Mouse (Mus musculus) liver, adult 2 months (tissue): ENCODE measurements at regions not wholly inside any gene's neighbourhood (a gene's known extent, or its start where the extent isn't known, plus 50 kb on each side); places are given as distances from the start of the nearest gene placed in this dataset.

ENCODE experiments used
- DNase-seq: peaks from one replicate; pipeline ENCODE4 v3.0.0-alpha.2; 2011; ENCODE audit warnings: low read depth, low spot score; ENCODE audit errors: extremely low read depth
- H3K27ac ChIP-seq: fragments of 200-500 bp; replicated peaks from 2 replicates; pipeline ENCODE4 v1.5.1; 2012; ENCODE audit warnings: low read depth, mild to moderate bottlenecking, control low read depth, inconsistent platforms, low read length; ENCODE audit not compliant: insufficient read depth
- H3K27me3 ChIP-seq: fragments of 200-500 bp; 2 replicates; pipeline ENCODE4 v1.6.1; 2012; ENCODE audit warnings: mild to moderate bottlenecking, moderate library complexity, low read length, inconsistent platforms; ENCODE audit not compliant: control insufficient read depth, insufficient read depth
- H3K36me3 ChIP-seq: fragments of 200-500 bp; 2 replicates; pipeline ENCODE4 v1.6.1; 2012; ENCODE audit warnings: low read length, inconsistent platforms; ENCODE audit not compliant: control insufficient read depth, insufficient read depth
- H3K4me1 ChIP-seq: fragments of 200-500 bp; 2 replicates; pipeline ENCODE4 v1.6.1; 2011; ENCODE audit warnings: low read length; ENCODE audit not compliant: control insufficient read depth, insufficient read depth
- H3K4me3 ChIP-seq: fragments of 200-500 bp; 2 replicates; pipeline ENCODE4 v1.5.1; 2011; ENCODE audit warnings: low read depth, mild to moderate bottlenecking, control low read depth, low read length, moderate library complexity; ENCODE audit not compliant: insufficient read depth
- H3K79me2 ChIP-seq: fragments of 200-500 bp; 2 replicates; pipeline ENCODE4 v1.6.1; 2012; ENCODE audit warnings: inconsistent platforms, mild to moderate bottlenecking, low read length, moderate library complexity; ENCODE audit not compliant: control insufficient read depth, insufficient read depth
- H3K9ac ChIP-seq: fragments of 200-500 bp; 2 replicates; pipeline ENCODE4 v1.6.1; 2012; ENCODE audit warnings: low read depth, mild to moderate bottlenecking, control low read depth, inconsistent platforms, low read length
- CTCF ChIP-seq: fragments of 200-500 bp; IDR thresholded peaks from 2 replicates; pipeline ENCODE4 v1.5.1; 2011; ENCODE audit warnings: low read depth, low read length, control low read depth
- POLR2A ChIP-seq: fragments of 200-500 bp; IDR thresholded peaks from 2 replicates; pipeline ENCODE4 v1.6.1; 2011; ENCODE audit warnings: low read length, control low read depth; ENCODE audit not compliant: insufficient read depth; ENCODE audit errors: extremely low read depth
- WGBS: fragments of 180-500 bp; shearing (Covaris S2); methylation state at CpG from one replicate; pipeline ENCODE4 v1.1.7; 2018; 5-methylcytosine and 5-hydroxymethylcytosine counted together

- H3K79me2 ChIP-seq = no peaks in the 10 kb centered on the region
- H3K4me1 ChIP-seq = no peaks in the 10 kb centered on the region
- H3K36me3 ChIP-seq = no peaks in the 10 kb centered on the region
- no peaks in the 10 kb centered on the region for H3K27me3 ChIP-seq
- TF ChIP-seq POLR2A (no peak), CTCF (no peak)
- DNase-seq = no peak
- WGBS = 80% methylated on average over 3 of the region's 3 CpGs
- no peak overlapping the region for H3K4me3 ChIP-seq
- no peak overlapping the region for H3K27ac ChIP-seq
- no peak overlapping the region for H3K9ac ChIP-seq
Measured at GRCm38 (mm10) chr15:52406156-52406885, 1478.4 kb upstream of the Gm7489 start.

GRCm38 (mm10) chr15:52412869-52413771 is 1471.6 kb upstream of the Gm7489 start:
- Histone ChIP-seq H3K27me3 (no peaks in the 10 kb centered on the region), H3K27ac (no peak overlapping the region), H3K4me3 (no peak overlapping the region), H3K9ac (no peak overlapping the region), H3K36me3 (no peaks in the 10 kb centered on the region), H3K4me1 (no peaks in the 10 kb centered on the region), H3K79me2 (no peaks in the 10 kb centered on the region)
- no peak for DNase-seq
- TF ChIP-seq CTCF (no peak), POLR2A (no peak)
- 75% methylated on average over 18 of the region's 18 CpGs for WGBS

GRCm38 (mm10) chr15:52425976-52426375 is 1458.7 kb upstream of the Gm7489 start:
- no peaks in the 10 kb centered on the region for H3K36me3 ChIP-seq
- H3K9ac ChIP-seq = no peak overlapping the region
- H3K4me1 ChIP-seq = no peaks in the 10 kb centered on the region
- TF ChIP-seq CTCF (no peak), POLR2A (no peak)
- H3K27me3 ChIP-seq = no peaks in the 10 kb centered on the region
- no peak overlapping the region for H3K27ac ChIP-seq
- H3K4me3 ChIP-seq = no peak overlapping the region
- no peaks in the 10 kb centered on the region for H3K79me2 ChIP-seq
- DNase-seq = no peak

GRCm38 (mm10) chr15:52430491-52431158 is 1454.1 kb upstream of the Gm7489 start:
- Histone ChIP-seq H3K36me3 (no peaks in the 10 kb centered on the region), H3K79me2 (no peaks in the 10 kb centered on the region), H3K4me3 (no peak overlapping the region), H3K9ac (no peak overlapping the region), H3K27ac (no peak overlapping the region), H3K4me1 (no peaks in the 10 kb centered on the region), H3K27me3 (no peaks in the 10 kb centered on the region)
- no peak for DNase-seq
- no peak for TF ChIP-seq CTCF
- no peak for TF ChIP-seq POLR2A
- WGBS = 83% methylated on average over 6 of the region's 6 CpGs

- DNase-seq = no peak
- 82% methylated on average over 2 of the region's 2 CpGs for WGBS
- no peak for TF ChIP-seq CTCF
- no peak for TF ChIP-seq POLR2A
- no peak overlapping the region for H3K9ac ChIP-seq
- H3K79me2 ChIP-seq = no peaks in the 10 kb centered on the region
- no peak overlapping the region for H3K4me3 ChIP-seq
- no peaks in the 10 kb centered on the region for H3K27me3 ChIP-seq
- H3K4me1 ChIP-seq = no peaks in the 10 kb centered on the region
- H3K27ac ChIP-seq = no peak overlapping the region
- H3K36me3 ChIP-seq = no peaks in the 10 kb centered on the region
Measured at GRCm38 (mm10) chr15:52433639-52434038, 1451.1 kb upstream of the Gm7489 start.
